ENCODE assay signal across 24 mouse cellular contexts in genomic region chr2:32604631-32605030, GRCm38 (mm10). TPM values are rescaled to one million over a fixed set of nuclear protein-coding genes. Genes with fewer than 3 reads are reported as not detected.
"Had no signal": no experiment of that assay in that cellular context is flagged by ENCODE, and none has a peak within 500 bp of the region (broad histone marks: within the 10 kb centered on the region; RNA-seq: fewer than 3 reads in every experiment).

No protein-coding gene starts in this region.

- H3K4me3 ChIP-seq: intestine, embryonic 15.5 days; limb, embryonic 10.5 days; limb, embryonic 13.5 days; neural tube, embryonic 12.5 days; neural tube, embryonic 15.5 days had no signal

- H3K9ac ChIP-seq: intestine, embryonic 15.5 days; limb, embryonic 13.5 days; lung, embryonic 14.5 days; neural tube, embryonic 12.5 days; neural tube, embryonic 15.5 days had no signal

- H3K9me3 ChIP-seq: intestine, embryonic 15.5 days; limb, embryonic 10.5 days; limb, embryonic 13.5 days; neural tube, embryonic 12.5 days; neural tube, embryonic 15.5 days had no signal

- H3K27me3 ChIP-seq: intestine, embryonic 15.5 days; limb, embryonic 13.5 days; neural tube, embryonic 12.5 days; neural tube, embryonic 15.5 days had no signal

- H3K36me3 ChIP-seq: intestine, embryonic 15.5 days; limb, embryonic 10.5 days; limb, embryonic 13.5 days; neural tube, embryonic 12.5 days; neural tube, embryonic 15.5 days had no signal

- ATAC-seq: hindbrain, embryonic 16.5 days; intestine, embryonic 15.5 days; lung, postnatal 0 days had no signal

- H3K27ac ChIP-seq: intestine, embryonic 15.5 days; limb, embryonic 10.5 days; limb, embryonic 13.5 days; macrophage; neural tube, embryonic 12.5 days; neural tube, embryonic 15.5 days; stomach, postnatal 0 days had no signal

- DNase-seq: kidney, adult 18-20 months; kidney, adult 9 months; kidney, postnatal 14 days; kidney, postnatal 4 days; lung, embryonic 14.5 days; midbrain, embryonic 14.5 days; right cerebral cortex, adult 18-20 months; right cerebral cortex, postnatal 14 days; right cerebral cortex, postnatal 4 days; thymus, adult 2 months; thymus, postnatal 25 days had no signal

- H3K4me2 ChIP-seq: intestine, embryonic 15.5 days; limb, embryonic 13.5 days; lung, embryonic 14.5 days; midbrain, embryonic 11.5 days; neural tube, embryonic 12.5 days; neural tube, embryonic 15.5 days had no signal

RNA-seq across cellular contexts. Expression of gene 9430097D07Rik, which starts 29.1 kb away (rescaled TPM):
- total RNA-seq: liver, adult 2 months had no signal
- polyA plus RNA-seq: intestine, embryonic 15.5 days; liver, adult 2 months; lung, embryonic 14.5 days; lung, postnatal 0 days; macrophage; stomach, embryonic 14.5 days; stomach, postnatal 0 days; thymus, adult 2 months; urinary bladder, adult 2 months had no signal

RNA-seq across cellular contexts. Expression of gene Pip5kl1, which starts 30.0 kb away (rescaled TPM):
- total RNA-seq: liver, adult 2 months had no signal
- polyA plus RNA-seq: liver, adult 2 months; lung, postnatal 0 days; macrophage had no signal
